Mouse (Mus musculus): ENCODE results near the gene Hist2h2aa2. TPM values are rescaled to one million over a fixed set of nuclear protein-coding genes. Genes with fewer than 3 reads are reported as not detected.
A peak's percentile ranks its signal among the peaks of the same experiment; 100 is the strongest.
"Not testable (repeated sequence)": the region's sequence is repeated elsewhere in the genome, so short reads cannot be mapped to it uniquely, and the experiment has no call there.

Gene Hist2h2aa2
- total RNA-seq, 2 experiments from 2014 or later = 517 to 538 TPM

DNA sequence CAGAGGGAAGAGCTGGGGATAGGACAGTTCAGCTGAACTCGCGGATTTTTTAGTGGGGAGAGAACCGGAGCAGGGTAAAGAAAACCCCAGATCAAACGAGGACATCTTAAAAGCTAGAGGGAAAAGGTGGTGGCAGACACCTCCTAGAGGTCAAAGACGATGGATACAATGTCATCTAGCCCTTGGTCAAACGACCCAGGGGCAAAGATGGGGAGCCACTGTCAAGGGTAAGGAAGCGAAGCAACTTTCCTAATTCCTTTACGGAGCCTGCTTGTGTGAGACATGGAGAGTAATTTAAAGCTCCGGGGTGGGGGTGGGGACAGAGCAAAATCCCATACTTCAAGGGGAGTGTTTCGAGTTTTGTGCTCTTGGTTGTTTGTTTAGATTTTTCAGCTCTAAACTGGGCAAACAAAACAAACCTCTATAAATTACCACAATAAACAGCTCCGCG is 20.9 kb downstream of the Hist2h2aa2 start:
- DNase-seq = no peak
- intact Hi-C loops (cut with DNase I) = no loop called here

DNA sequence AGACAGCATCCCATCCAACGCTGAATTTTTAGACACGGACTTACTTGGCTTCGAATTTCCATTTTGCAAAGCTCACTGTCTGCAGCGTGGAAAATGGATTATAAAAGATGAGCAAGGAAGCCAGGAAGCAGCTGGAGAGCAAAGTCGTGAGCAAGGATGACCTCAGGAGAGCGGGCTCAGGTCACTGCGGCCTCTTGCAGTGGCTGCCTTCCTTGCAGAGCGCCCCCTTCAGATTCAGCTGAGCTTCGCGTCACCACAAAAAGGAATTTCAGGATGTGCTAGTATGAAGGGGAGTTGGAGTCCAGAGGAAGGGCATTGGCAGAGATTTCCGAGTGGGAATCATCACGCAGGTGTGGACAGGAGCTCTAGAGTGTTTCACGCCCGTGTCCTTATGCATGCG is 30.8 kb downstream of the Hist2h2aa2 start:
- DNase-seq = peak; percentile 28
- intact Hi-C loops (cut with DNase I) = no loop called here

DNA sequence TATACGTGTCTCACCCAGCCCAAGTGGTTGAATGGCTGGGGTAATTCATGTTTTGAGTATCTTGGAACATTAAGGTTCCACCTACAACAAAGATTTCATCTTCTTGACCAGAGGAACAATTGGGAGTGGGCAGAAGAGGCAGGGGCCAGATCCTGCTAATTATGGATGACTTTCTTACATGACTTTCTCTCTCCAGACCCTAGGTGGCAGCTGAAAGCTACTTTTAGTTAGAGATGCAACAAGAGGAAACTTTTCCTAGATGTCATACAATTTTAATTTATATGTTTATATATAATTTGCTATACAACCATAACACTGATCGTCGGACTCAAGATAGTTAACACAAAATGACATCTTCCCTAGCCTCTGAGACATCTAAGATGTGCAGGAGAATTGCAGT is 32.3 kb downstream of the Hist2h2aa2 start:
- DNase-seq = no peak
- intact Hi-C loops (cut with DNase I) = no loop called here

- intact Hi-C loops (cut with DNase I) = no loop called here
Observed at GRCm38 (mm10) chr3:96199731-96200130, 40.3 kb downstream of the Hist2h2aa2 start.

GRCm38 (mm10) chr3:96198601-96199251 is 41.4 kb downstream of the Hist2h2aa2 start:
- intact Hi-C loops (cut with DNase I); DNase-seq: not testable (repeated sequence)

More at GRCm38 (mm10) chr3:96199731-96200130, 40.3 kb downstream of the Hist2h2aa2 start:
- DNase-seq = no peak

DNA sequence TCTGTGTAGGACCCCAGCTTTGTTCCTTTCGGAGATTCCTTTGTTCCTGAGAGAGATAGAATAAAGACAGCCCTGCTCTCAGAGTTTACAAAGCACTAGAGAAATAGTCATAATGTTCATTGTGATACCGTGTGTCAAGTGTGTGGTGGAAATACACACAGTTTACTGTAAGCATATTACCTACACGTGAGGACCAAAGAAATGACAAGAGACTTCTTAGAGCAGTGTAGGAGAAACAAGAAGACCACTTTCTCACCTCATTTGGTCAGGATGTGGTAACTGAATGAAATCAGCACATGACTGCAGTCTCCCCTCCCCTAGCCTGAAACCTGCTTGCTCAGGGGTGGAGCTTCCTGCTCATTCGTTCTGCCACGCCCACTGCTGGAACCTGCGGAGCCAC is 41.9 kb downstream of the Hist2h2aa2 start:
- intact Hi-C loops (cut with DNase I) = no loop called here
- DNase-seq = no peak

DNA sequence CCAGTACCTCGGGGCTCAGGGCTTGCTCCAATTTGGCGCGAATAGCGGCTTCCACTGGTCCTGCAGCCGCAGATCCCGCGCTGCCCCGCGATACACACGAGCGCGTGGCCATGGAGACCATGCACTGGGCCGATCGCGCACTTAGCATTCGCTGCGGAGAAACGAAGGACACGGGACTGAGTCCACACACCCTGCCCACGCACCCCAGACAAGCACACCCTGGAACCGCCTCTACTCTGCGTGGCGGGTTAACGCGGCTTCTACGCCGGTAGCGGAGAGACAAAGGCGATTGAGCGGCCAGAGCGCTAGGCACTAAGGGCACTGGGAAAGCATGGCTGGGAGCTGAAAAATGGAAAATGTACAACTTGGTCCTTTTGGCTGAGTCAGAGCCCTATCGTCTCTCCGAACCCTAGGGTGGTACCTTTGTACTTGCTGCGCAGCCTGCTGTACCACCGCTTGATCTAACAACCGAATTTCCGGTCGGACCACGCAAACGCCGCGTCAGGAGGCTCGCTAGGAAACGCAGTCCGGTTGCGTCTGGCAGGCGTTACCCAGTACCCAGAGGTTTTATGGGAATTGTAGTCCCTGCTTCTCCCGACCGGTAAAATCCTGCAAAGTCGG is 42.8 kb downstream of the Hist2h2aa2 start:
- intact Hi-C loops (cut with DNase I) = no loop called here
- DNase-seq = peak; percentile 91

GRCm38 (mm10) chr3:96196437-96197128 is 43.5 kb downstream of the Hist2h2aa2 start:
- intact Hi-C loops (cut with DNase I) = no loop called here
- DNase-seq = no peak

DNA sequence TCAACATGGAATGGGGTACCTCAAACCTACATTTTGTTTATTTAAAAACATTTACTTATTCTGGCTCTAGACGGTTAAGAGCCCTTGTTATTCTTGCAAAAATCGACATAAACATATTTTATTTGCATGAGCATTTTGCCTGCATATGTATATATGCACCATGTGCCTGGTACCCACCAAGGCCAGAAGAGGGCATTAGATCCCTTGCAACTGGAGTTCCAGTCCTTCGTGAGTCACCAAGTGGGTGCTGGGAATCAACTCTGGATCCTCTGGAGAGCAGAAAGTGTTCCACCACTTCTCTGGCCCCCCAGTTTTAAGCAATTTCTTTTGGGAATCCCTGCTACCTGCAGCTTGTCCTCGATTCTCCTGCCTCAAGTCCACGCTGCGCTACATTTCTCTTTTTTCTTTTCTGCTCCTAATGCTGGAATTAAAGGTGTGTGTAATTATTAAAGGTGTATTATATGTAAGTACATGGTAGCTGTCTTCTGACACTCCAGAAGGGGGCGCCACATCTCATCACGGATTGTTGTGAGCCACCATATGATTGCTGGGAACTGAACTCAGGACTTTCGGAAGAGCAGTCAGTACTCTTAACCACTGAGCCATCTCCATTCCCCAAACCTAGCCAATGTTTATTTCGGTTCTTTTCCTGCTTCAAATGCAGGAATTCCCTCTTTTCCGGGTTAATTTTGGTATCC is 44.3 kb downstream of the Hist2h2aa2 start:
- intact Hi-C loops (cut with DNase I) = no loop called here

GRCm38 (mm10) chr3:96194966-96195365 is 45.1 kb downstream of the Hist2h2aa2 start:
- DNase-seq = no peak
- intact Hi-C loops (cut with DNase I) = no loop called here

More for the DNA sequence above, 44.3 kb downstream of the Hist2h2aa2 start:
- no peak for DNase-seq

DNA sequence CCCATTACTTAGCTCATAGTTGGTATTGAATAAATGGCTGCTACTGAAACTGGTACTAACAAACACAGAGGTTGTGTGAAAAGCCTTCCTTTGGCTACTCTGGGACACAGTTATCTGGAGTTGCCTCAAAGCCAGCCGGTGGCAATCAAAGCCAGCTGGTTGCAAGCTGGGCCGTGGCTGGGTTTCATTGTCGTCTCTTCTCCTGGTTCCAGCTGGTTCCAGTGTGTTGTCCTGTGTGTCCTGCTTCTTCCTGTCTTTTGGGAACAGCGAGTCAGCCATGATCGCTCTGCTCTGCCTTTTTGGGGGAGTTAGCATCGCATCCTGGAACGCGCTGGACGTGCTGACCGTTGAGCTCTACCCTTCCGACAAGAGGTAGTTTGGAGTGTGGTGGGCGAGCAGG is 47.1 kb downstream of the Hist2h2aa2 start:
- no peak for DNase-seq
- intact Hi-C loops (cut with DNase I) = no loop called here

Small RNA genes within 50 kb of the gene (microRNA-seq; reads per million reads assigned to microRNA genes)
- gene Gm44492 (not detected), gene Gm47311 (not detected), gene Gm47313 (not detected)

Other genes with a start within 250 kb of the Hist2h2aa2 start
- gene Plekho1, start 244.3 kb downstream of the Hist2h2aa2 start, total RNA-seq (2021) = 10 to 100 TPM; 83.3 to 89.3 TPM
- 10 to 100 TPM; 53.6 to 54.1 TPM for gene Vps45, start 181.8 kb downstream of the Hist2h2aa2 start, total RNA-seq (2021)
- gene Otud7b, start 135.7 kb downstream of the Hist2h2aa2 start, total RNA-seq (2021) = 10 to 100 TPM; 17.6 to 17.9 TPM
- 1 to 10 TPM; 6.4 to 7.0 TPM for gene Mtmr11, start 78.3 kb downstream of the Hist2h2aa2 start, total RNA-seq (2021)
- gene Sf3b4, start 67.9 kb downstream of the Hist2h2aa2 start, total RNA-seq (2021) = 10 to 100 TPM; 62.0 to 63.6 TPM
- gene Sv2a, start 59.1 kb downstream of the Hist2h2aa2 start, total RNA-seq (2021) = 100 to 1,000 TPM; 241 to 264 TPM
- 10 to 100 TPM; 18.7 to 24.7 TPM for gene Bola1, start 20.6 kb downstream of the Hist2h2aa2 start, total RNA-seq (2021)
- gene Hist2h2ab, start 20.4 kb downstream of the Hist2h2aa2 start, total RNA-seq (2021) = 10 to 100 TPM; 21.6 to 26.0 TPM
- 10 to 100 TPM; 70.9 to 71.7 TPM for gene Hist2h2ac, start 19.4 kb downstream of the Hist2h2aa2 start, total RNA-seq (2021)
- gene Hist2h2be, start 19.2 kb downstream of the Hist2h2aa2 start, total RNA-seq (2021) = 1 to 10 TPM; 4.6 to 5.2 TPM
- gene Hist2h3c2, start 1.1 kb downstream of the Hist2h2aa2 start, total RNA-seq (2021) = 10 to 100 TPM; 26.7 to 36.2 TPM
- gene Hist2h2aa1, start 5.2 kb upstream of the Hist2h2aa2 start, total RNA-seq (2021) = 10 to 100 TPM in 1 of 2 experiments, 1 to 10 TPM in 1; 9.5 to 10.0 TPM
- under 1 TPM in 1 of 2 experiments, not detected in 1; 0.90 TPM for gene Hist2h3c1, start 6.4 kb upstream of the Hist2h2aa2 start, total RNA-seq (2021)
- 10 to 100 TPM; 53.4 to 58.8 TPM for gene Hist2h4, start 23.0 kb upstream of the Hist2h2aa2 start, total RNA-seq (2021)
- 100 to 1,000 TPM; 250 to 268 TPM for gene Hist2h3b, start 28.4 kb upstream of the Hist2h2aa2 start, total RNA-seq (2021)
- gene Hist2h2bb, start 29.5 kb upstream of the Hist2h2aa2 start, total RNA-seq (2021) = 100 to 1,000 TPM; 306 to 312 TPM
- 1 to 10 TPM in 1 of 2 experiments, under 1 TPM in 1; 0.52 to 1.2 TPM for gene Fcgr1, start 53.7 kb upstream of the Hist2h2aa2 start, total RNA-seq (2021)
- gene BC107364, start 212.0 kb upstream of the Hist2h2aa2 start, total RNA-seq (2021) = not detected